Mouse (Mus musculus) central nervous system, embryonic 18 days (tissue): ENCODE results near the gene Tmem80. TPM values are rescaled to one million over a fixed set of nuclear protein-coding genes. Genes with fewer than 3 reads are reported as not detected.

ENCODE experiments used
- polyA plus RNA-seq: library from polyadenylated mRNA; depleted of rRNA; stranded (reverse); fragments of >200 nt; gene quantifications from 2 replicates; pipeline ENCODE4 v1.2.3, GENCODE M21; 2012; rRNA removed

Tmem80 gene
- 53.0 TPM in 2 replicates for polyA plus RNA-seq

DNA sequence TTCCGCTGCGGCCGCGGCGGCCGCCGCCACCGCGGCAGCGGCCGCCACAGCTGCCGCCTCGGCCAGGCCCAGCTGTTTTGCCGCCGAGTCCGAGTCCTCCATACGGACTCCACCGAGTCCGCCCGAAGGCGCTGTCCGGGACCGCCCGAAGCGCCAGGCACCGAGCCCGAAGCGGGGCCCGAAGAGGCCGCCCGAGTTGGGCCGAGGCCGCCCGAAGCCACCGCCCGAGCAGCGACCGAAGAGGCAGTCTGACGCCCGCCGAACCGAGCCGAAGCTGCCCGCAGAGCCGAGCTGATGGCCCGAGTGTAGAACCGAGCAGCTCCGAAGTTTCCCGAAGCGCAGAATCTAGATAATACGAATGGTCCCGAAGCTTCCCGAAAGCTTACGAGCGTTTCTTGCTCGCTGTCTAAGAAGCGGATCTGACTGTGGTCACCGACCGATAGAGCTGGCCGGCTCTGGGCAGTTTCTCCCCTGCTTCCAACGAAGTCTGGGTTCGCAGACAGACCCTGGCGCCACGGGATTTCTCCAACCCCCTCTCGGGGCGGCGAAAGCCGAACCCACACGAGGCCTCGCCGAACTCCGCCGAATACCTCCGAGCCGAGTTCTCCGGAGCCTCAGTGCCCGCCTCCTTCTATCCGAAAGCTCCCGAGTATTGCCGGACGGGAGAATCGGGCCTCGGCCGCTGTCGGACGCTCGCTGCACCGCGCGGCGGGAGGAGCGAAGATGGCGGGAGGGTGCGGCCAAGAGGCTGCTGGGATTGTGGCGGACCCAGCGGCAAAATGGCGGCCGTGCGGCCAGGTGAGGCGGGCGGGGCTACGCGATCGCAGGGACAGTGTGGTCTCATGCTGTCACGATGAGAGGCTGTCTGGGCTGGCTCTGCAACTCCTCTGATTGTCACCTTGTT is at the start of gene Tmem80, which contains the start of gene Deaf1:
Tmem80 (plus strand) TSS at position 271 of the 904 bp plus-strand sequence.
Deaf1 (minus strand) TSS at position 222 of the 904 bp plus-strand sequence.

GRCm38 (mm10) chr7:141278766-141279590 is 48.6 kb upstream of the Tmem80 start, which contains the start of gene Sct:
Gene Sct (minus strand): TSS chr7:141279133.

GRCm38 (mm10) chr7:141291921-141292582 is 35.5 kb upstream of the Tmem80 start, which contains the start of gene Drd4:
Gene Drd4 (plus strand): TSS chr7:141292006.

GRCm38 (mm10) chr7:141338576-141339131 is 11.1 kb downstream of the Tmem80 start, which contains the start of gene Eps8l2:
Gene Eps8l2 (plus strand): TSS chr7:141338880.

Other genes with a start within 250 kb of the Tmem80 start
- 0.04 and 1.6 TPM in 2 replicates for gene Pkp3, start 249.5 kb upstream of the Tmem80 start, polyA plus RNA-seq
- 2.3 and 2.5 TPM in 2 replicates for gene Sigirr, start 227.2 kb upstream of the Tmem80 start, polyA plus RNA-seq
- 0.92 and 1.00 TPM in 2 replicates for gene Ano9, start 209.9 kb upstream of the Tmem80 start, polyA plus RNA-seq
- 57.7 and 58.1 TPM in 2 replicates for gene Ptdss2, start 205.4 kb upstream of the Tmem80 start, polyA plus RNA-seq
- gene Rnh1, start 154.9 kb upstream of the Tmem80 start, polyA plus RNA-seq: 31.5 and 34.6 TPM in 2 replicates
- 203 and 213 TPM in 2 replicates for gene Hras, start 133.7 kb upstream of the Tmem80 start, polyA plus RNA-seq
- gene Lrrc56, start 133.6 kb upstream of the Tmem80 start, polyA plus RNA-seq: 14.1 and 14.9 TPM in 2 replicates
- 0.92 and 0.97 TPM in 2 replicates for gene Lmntd2, start 113.7 kb upstream of the Tmem80 start, polyA plus RNA-seq
- gene Rassf7, start 111.9 kb upstream of the Tmem80 start, polyA plus RNA-seq: 20.3 and 23.3 TPM in 2 replicates
- gene Phrf1, start 99.0 kb upstream of the Tmem80 start, polyA plus RNA-seq: 24.7 and 26.9 TPM in 2 replicates
- gene Irf7, start 61.3 kb upstream of the Tmem80 start, polyA plus RNA-seq: 4.2 and 6.9 TPM in 2 replicates
- 0.04 and 0.08 TPM in 2 replicates for gene Cdhr5, start 51.0 kb upstream of the Tmem80 start, polyA plus RNA-seq
- gene Sct, start 48.6 kb upstream of the Tmem80 start, polyA plus RNA-seq: 1.5 and 2.2 TPM in 2 replicates
- gene Drd4, start 35.7 kb upstream of the Tmem80 start, polyA plus RNA-seq: 0.66 and 0.71 TPM in 2 replicates
- gene Deaf1, start within 50 bp of the Tmem80 start, polyA plus RNA-seq: 67.1 and 68.9 TPM in 2 replicates
- 1.3 and 3.0 TPM in 2 replicates for gene Eps8l2, start 11.1 kb downstream of the Tmem80 start, polyA plus RNA-seq
- 245 and 264 TPM in 2 replicates for gene Taldo1, start 64.5 kb downstream of the Tmem80 start, polyA plus RNA-seq
- 69.5 and 71.9 TPM in 2 replicates for gene Gatd1, start 86.4 kb downstream of the Tmem80 start, polyA plus RNA-seq
- 63.4 and 64.9 TPM in 2 replicates for gene Cend1, start 101.8 kb downstream of the Tmem80 start, polyA plus RNA-seq
- 166 and 178 TPM in 2 replicates for gene Slc25a22, start 110.2 kb downstream of the Tmem80 start, polyA plus RNA-seq
- 9.0 and 10.0 TPM in 2 replicates for gene Pidd1, start 116.3 kb downstream of the Tmem80 start, polyA plus RNA-seq
- 868 and 877 TPM in 2 replicates for gene Rplp2, start 119.6 kb downstream of the Tmem80 start, polyA plus RNA-seq
- 14.3 and 15.6 TPM in 2 replicates for gene Pnpla2, start 127.5 kb downstream of the Tmem80 start, polyA plus RNA-seq
- gene Cracr2b, start 133.4 kb downstream of the Tmem80 start, polyA plus RNA-seq: 4.8 TPM in 2 replicates
- gene Cd151, start 139.7 kb downstream of the Tmem80 start, polyA plus RNA-seq: 92.5 and 94.0 TPM in 2 replicates
- gene Polr2l, start 147.4 kb downstream of the Tmem80 start, polyA plus RNA-seq: 52.4 and 53.0 TPM in 2 replicates
- gene Tspan4, start 147.5 kb downstream of the Tmem80 start, polyA plus RNA-seq: 56.0 and 60.4 TPM in 2 replicates
- gene Chid1, start 212.1 kb downstream of the Tmem80 start, polyA plus RNA-seq: 37.0 and 39.7 TPM in 2 replicates
- gene Ap2a2, start 234.4 kb downstream of the Tmem80 start, polyA plus RNA-seq: 49.9 and 53.1 TPM in 2 replicates